Mouse (Mus musculus) heart, adult 9 months (tissue): ENCODE measurements around the gene Gabrg3.

Experiments used
- DNase-seq, 2 experiments: peaks; one replicate each; pipeline ENCODE4 v3.0.0; 2022; ENCODE audit warnings: low spot score in 2 of 2

Gabrg3 gene

GRCm38 (mm10) chr7:57386517-57387340 is at the start of gene Gabrg3:
Gene Gabrg3, minus strand, starts transcription at chr7:57387188.
- DNase-seq = no peak

- no peak for DNase-seq
Measured at GRCm38 (mm10) chr7:57422675-57423074, 35.7 kb upstream of the Gabrg3 start.

- no peak for DNase-seq
Measured at GRCm38 (mm10) chr7:57421044-57421443, 34.1 kb upstream of the Gabrg3 start.

GRCm38 (mm10) chr7:57419392-57419791 is 32.4 kb upstream of the Gabrg3 start, which contains the start of gene Gabrb3:
Gene Gabrb3, plus strand, starts transcription at chr7:57419692.
- DNase-seq = no peak

GRCm38 (mm10) chr7:57412896-57413295 is 25.9 kb upstream of the Gabrg3 start:
- no peak for DNase-seq

- DNase-seq = no peak
Measured at GRCm38 (mm10) chr7:57411163-57411562, 24.2 kb upstream of the Gabrg3 start.

GRCm38 (mm10) chr7:57393551-57393950 is 6.6 kb upstream of the Gabrg3 start:
- no peak for DNase-seq

DNA sequence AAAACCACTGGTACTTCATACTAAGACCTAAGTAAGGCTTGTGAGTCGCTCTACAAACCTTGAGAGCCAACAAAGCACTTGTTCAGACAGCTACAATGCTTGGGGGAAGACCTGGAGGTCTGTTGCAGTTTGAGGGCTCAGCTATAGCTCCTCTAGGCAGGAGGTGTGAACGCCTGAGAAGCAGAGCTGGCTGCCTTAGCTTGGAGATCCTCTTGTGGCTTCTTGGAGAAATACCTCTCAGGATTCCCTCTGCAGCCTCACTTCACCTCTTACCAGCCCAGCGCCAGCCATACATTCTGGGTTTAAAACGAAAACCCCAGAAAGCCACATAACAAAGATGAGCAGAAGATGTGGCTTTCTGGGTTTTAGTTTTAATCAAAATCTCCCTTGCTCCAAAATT is 3.1 kb upstream of the Gabrg3 start:
- no peak for DNase-seq

DNA sequence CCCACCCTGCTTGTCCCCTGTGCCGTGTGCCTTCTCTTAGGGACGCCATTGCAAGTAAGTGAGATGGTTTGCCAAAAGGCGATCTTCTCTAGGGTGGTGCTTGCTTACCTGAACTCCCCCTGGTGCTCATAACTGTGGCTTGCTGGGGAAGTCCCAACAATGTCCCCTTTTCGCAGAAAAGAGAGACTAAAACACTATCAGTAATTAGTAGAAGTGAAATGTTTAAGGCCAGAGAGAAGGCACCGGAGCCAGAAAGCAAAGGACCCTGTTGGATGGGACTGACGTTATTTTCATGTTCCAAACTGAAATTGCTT is 310 bp upstream of the Gabrg3 start:
- no peak for DNase-seq

DNA sequence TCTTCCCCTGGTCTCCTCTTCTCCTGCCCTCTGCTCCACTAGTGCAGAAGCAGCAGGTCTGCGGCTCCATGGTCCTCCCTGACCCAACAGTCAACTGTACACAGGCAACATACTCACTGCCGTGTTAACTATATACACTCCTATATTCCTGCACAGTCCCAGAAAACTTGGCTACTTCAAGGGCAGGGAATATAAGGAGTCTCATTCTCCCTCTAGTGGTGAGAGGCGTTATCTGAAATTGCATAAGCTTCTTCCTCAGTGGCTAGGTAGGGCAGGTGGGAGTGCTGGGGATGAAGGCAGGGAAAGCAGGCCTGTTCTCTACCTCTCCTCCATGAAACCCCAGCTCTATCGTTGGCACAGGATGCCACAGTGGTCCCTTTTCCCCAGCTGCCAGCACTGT is 2.9 kb downstream of the Gabrg3 start:
- no peak for DNase-seq

DNA sequence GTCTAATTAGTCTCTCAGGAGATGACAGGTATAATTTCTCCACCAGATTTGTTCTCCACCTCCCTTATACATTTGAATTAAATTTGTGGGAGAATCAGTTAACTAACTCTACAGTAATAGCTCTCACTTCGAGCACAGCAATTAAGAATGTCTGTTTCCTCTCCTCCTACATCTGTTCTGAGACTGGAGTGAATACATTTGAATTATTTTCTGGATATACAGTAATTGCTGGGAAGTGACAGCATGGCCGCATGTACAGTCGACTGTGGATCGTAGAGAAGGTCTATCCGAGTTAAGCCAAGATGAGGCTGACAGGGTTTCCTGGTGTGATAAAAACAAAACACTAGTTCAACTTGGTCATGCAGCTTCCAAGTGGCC is 21.0 kb downstream of the Gabrg3 start:
- DNase-seq = no peak

GRCm38 (mm10) chr7:57365134-57366012 is 21.6 kb downstream of the Gabrg3 start:
- no peak for DNase-seq

DNA sequence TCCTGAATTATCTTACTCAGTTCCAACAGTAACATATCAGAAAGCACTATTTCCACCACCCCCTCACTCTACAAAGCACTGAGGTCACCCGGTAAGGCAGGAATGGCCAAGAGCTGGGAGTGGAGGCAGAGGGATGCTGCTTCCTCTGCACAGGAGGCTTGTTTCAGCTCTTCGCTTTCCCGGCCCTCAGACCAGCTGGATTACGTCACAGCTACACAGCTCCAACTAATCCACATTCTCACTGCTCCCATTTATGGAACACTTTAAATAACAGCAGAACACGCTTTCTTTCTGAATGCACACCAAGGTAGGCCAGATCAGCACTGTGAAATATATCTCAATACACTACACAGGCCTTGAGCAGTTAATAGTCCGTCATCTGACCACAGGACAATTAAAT is 23.2 kb downstream of the Gabrg3 start:
- no peak for DNase-seq

- no peak for DNase-seq
Measured at GRCm38 (mm10) chr7:57357871-57358540, 29.0 kb downstream of the Gabrg3 start.

DNA sequence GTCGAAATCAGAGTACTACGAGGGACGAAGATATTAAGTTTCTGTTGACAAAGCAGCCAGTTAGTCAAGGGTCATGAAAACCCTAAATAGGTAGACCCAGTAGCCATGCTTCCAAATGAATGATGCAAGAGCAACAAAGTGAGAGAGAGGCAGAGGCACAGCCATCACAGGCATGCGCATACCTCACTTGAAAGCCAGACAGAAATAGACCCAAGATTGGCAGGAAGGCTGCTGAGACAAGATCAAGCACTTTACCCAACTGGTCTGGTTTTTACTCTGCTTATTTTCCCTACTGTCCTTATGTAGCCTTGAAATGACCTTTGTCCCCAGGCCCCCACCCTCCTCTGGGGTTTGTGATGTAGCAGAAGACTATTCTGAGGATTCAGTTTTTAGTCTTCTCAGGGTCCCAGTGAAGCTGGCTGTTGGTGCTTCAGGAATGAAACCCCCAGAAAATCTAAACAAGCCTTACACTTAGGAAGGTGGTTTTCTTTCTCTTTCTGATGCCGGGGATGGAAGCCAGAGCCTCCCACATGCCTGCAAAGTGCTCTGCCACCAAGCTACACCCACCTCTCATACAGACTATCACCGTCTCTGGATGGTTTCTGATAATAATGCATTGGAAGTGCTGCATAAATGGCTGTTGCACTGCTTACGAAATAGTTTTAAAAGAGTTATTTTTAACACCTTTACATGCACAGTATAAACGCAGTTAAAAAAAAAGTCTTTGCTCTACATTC is 30.3 kb downstream of the Gabrg3 start:
- DNase-seq = no peak

DNA sequence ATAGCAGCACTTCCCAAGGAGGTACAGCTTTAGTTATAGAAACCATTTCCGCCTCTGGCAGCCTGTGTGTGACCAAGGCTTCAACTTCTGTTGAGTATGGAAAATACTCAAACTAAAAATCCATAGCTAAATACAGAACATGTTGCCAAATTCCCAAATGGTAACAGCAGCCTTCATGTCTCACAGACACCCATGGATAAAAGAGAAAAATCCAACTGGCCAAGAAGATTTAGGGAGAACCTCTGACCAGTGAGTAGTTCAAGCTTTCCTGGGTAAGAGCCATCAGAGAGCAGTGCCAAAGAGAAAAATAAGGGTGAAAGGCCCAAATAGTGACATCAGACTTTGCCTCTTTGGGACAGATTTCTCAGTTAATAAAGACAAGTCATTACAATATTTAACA is 38.2 kb downstream of the Gabrg3 start:
- DNase-seq = no peak

DNA sequence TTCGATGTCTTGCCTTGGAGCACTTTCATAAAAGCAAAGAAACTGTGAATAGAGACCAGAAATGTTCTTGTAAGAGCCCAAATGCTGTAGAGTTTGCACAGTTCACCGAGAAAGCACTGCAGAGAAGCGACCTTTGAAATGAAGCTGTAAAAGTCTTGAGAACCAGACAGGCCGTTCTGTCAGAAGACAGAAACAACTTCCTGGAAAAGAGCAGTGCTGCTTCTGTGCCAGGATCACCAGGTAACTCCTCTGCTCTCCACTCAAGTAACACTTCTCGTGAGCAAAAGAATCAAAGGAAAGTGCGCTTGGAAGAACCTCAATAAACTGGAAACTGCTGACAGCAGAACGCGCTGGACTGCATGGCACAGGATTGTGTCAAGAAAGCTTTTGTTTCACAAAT is 45.1 kb downstream of the Gabrg3 start:
- no peak for DNase-seq

- DNase-seq = no peak
Measured at GRCm38 (mm10) chr7:57331211-57331610, 55.8 kb downstream of the Gabrg3 start.

DNA sequence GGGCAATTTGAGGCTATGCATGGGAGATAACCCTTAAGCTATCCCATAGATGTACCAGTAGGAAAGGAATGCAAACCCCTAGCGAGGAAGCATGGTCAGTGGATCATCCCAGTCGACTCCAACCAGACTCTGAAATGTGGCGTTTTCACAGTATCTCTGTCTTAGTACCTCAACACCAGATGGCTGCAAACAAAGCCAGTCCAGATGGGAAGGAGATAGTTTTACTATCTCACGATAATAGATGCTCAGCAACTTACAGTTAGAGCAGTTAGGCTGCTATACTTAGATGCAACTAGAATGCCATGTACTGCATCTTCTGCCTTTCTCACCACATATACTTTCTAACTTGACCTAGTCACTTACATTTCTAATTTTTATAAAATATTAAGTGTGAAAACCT is 56.7 kb downstream of the Gabrg3 start:
- DNase-seq = no peak

- no peak for DNase-seq
Measured at GRCm38 (mm10) chr7:57324473-57324872, 62.5 kb downstream of the Gabrg3 start.

DNA sequence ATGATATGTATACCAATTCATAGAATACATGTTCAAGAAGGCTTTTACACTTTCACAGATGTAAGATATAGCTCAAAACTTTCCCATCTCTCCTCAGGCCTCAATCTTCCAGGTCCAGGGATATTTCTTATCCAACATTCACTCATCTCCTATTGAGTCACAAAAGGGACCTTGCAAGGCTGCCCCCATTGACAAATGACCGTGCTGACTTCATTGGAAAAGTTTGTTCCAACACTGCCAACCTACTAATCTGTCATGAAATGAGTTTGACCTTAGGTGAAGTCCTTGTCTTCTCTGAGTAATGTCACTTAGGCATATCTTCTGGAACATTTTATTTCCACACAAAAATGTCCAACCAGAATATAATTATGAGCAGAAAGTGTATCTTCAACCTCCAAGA is 64.9 kb downstream of the Gabrg3 start:
- DNase-seq = no peak

DNA sequence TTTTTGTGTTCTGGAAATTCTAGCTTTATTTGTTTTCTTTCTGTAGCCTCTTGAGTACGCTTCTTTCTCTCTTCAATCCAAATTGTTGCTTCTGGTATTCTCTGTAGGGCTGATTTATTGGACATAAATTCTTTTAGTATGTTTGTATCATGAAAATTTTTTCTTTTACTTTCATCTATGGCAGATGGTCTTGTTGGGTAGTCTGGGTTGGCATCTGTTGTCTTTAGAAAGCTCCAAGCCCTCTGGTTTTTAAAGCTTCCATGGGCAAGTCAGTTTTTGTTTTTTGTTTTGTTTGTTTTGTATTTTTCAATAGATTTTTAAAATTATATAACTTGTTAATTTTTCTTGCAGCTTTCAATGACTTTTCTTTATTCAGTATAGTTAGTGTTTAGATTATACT is 72.0 kb downstream of the Gabrg3 start:
- no peak for DNase-seq
